Mouse (Mus musculus) left cerebral cortex, postnatal 14 days (tissue): ENCODE measurements around the gene Tns3. TPM values are rescaled to one million over a fixed set of nuclear protein-coding genes. Genes with fewer than 3 reads are reported as not detected.

ENCODE experiments used
- DNase-seq, 2 experiments: peaks; one replicate each; pipeline ENCODE4 v3.0.0; 2021 to 2022; ENCODE audit warnings: low spot score in 2 of 2, mixed read lengths in 1 of 2
- intact Hi-C: fragments of 180-260 bp; cut with DNase I; formaldehyde crosslinking; loops from one replicate; pipeline ENCODE4 v1.15.1; 2025
- total RNA-seq, 2 experiments: library from RNA; stranded (reverse); gene quantifications; 2 replicates each; pipeline ENCODE4 v1.2.3; 2021

Tns3 gene
- total RNA-seq, 2 experiments from 2014 or later = 37.5 to 40.8 TPM

- no peak for DNase-seq
- intact Hi-C loops = no loop called here
These were observed 20.9 kb upstream of the Tns3 start for GRCm38 (mm10) chr11:8685195-8685594.

DNA sequence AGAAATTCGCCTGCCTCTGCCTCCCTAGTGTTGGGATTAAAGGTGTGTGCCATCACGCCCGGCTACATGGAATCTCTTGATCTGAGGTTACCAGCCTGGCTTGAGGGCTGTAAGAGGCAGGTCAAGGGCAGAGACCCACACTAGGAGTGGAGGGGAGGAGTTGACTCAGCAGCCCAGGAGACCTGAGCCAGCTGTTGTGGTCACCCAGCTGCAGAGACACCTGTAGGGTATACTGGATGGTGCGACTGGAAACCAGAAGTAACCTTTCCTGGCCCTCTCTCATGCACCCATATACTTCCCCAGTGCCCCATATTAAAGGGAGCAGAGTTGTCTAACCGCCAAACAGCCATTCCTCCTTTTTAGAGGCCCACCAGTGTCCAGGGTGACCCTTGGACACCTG, 19.9 kb upstream of the Tns3 start:
- no peak for DNase-seq
- intact Hi-C loops = no loop called here

DNA sequence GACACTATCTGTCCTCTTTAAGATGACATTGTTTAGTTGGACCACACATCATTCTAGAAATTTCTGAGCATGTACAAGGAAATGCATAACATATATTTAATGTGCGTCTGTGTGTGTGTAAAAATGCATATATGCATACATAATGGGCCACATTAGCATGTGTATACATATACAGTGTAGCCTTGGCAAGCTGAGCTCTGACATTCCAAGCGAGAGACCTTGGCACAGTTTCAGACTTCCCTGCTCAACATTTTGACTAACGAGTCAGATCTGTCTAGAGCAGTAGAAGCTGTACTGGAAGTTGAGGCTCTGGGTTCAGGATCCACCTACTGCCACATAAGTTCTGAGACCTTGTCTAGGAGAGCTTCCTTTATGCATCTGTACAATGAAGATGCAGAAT, 17.0 kb upstream of the Tns3 start:
- DNase-seq = no peak
- intact Hi-C loops = no loop called here

DNA sequence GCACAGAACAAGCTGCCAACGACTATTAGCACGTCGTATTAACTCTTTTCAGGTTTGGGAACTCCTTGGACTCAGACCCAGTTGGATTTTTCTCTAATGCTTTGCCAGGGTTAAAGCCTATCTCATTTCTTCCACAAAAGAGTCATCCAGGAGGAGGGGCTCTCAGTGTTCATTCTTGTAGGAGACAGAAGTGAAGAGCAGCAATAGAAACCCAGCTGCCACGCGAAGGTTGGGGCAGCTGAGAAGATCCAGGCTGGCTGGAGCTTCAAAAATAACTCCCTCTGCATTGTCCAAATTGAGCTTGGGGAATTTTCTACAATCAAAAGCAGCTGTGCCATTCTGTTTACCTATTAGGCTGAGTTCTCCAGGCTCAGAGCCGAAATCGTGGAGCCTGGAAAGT, 16.3 kb upstream of the Tns3 start:
- no peak for DNase-seq
- intact Hi-C loops = no loop called here

- DNase-seq = no peak
- intact Hi-C loops = no loop called here
These were observed 14.9 kb upstream of the Tns3 start for GRCm38 (mm10) chr11:8679221-8679620.

- intact Hi-C loops = no loop called here
- no peak for DNase-seq
These were observed 14.1 kb upstream of the Tns3 start for GRCm38 (mm10) chr11:8678260-8678995.

- intact Hi-C loops = no loop called here
- DNase-seq = no peak
These were observed 11.6 kb upstream of the Tns3 start for GRCm38 (mm10) chr11:8675701-8676474.

DNA sequence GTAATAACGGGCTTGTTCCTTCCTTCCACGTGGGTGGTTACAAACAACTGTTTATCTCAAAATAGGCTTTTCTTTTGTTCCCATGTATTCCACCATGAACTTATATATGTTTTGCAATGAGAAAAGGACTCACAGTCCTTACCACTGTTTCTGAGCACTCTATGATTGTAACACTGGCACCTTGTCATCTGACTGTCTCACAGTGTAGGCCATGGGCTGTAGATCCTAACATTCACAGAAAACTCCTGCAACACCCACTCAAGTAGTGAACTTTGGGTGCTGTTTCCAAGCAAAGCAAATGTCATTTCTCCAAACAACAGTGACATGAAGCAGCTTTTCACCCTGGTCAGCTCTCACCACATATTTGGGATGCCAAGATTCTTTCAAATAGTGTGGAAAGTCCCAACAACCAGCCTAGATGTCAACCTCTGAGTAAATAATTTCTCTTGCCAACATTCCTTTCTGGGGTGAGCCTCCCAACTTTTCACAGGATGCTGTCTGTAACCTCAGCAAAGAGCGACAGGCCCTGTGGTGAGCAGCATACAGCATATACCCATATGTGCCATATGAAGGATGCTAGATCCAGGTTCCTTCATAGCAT, 10.3 kb upstream of the Tns3 start:
- DNase-seq = no peak
- intact Hi-C loops = no loop called here

DNA sequence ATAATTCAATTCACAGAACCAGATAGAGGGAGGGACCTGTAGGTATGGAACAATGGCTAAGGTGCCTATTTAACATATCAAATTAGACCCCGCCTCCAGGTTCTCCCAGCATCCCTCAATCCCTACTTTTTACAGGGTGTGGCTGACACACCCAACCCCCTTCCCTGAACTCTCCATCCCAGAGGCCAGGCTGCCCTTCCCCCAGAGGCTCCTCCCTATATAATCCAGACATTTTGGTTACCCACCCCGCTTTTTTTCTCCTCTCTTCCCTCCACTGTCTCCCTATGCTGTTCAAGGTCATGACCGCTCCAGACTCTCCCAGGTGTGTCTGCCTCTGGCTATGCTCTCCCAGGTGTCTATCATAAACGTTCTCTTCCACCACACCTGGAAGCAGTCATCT, 7.4 kb upstream of the Tns3 start:
- intact Hi-C loops = no loop called here

GRCm38 (mm10) chr11:8669138-8669537, 4.8 kb upstream of the Tns3 start:
- intact Hi-C loops = loop anchor here (10.0 kb wide), 1 partner anchor 124 kb away; no protein-coding TSS in a partner anchor
- DNase-seq = no peak

More for the DNA sequence above, 7.4 kb upstream of the Tns3 start:
- no peak for DNase-seq

DNA sequence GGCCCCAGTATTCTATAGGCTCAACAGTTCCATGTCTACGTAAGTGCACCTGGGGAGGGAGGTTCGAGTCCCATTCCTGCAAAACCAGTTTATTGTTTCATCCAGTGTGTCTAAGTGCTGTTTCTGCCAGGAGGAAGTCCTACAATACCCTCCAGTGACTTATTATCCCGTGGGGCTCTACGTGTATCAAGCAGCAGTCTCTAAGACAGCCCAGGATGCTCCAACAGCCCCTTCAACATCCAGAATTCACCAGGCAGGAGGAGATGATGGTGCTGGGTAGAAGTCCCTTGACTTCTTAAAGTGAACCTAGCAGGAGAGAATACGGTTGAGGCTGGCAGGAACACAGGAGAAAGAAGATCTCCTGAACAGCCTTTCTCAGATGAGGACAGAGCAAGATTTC, 462 bp upstream of the Tns3 start:
- intact Hi-C loops = loop anchor here (10.0 kb wide), 1 partner anchor 120 kb away; no protein-coding TSS in a partner anchor
- DNase-seq = no peak

DNA sequence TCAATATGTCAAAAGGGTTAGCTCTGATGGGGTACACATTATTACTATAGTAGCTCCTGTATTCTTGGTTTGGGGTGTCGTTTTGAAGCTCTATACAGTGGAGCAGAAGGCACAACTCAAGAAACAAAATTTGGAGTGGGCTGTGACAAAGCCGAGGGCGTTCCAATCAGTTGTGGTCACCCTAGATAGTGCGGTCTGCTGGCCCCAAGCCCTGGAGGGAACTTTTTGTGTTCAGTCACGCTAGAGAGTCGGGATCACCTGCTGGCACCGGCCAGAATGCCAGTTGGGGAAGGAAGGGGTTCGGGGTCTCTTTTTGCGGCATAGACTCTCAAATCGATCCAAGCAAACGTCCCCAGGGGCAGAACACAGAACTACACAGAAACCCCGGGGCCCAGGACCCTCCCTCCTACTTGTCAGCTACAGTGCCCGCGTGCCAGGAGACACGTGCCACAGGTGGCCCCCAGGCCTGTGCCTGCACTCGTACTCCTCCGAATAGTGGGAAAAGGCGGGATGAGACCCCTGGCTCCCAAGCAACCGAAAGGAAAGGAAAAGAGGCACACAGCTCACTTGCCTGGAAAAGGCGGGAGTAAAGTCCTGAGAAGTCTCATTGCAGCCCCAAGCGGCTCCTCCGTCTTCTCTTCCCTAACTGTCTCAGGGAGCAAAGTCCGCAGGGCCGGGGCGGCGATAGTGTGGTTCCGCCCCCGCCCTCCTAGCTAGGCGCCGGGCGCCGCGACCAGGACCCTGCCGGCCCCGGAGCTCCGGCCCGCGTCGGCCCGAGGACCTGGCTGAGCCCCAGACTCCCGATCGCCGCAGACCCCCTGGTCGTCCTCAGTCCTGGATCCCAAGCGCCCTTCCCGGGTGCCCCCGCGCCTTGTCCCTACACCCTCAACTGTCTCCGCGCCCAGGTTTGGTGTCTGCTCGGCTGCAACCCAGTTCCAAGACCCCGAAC, 617 bp downstream of the Tns3 start:
- intact Hi-C loops = loop anchor here (10.0 kb wide), 1 partner anchor 119 kb away; no protein-coding TSS in a partner anchor
- peak; percentile 24 to 33 for DNase-seq

GRCm38 (mm10) chr11:8662706-8663429, 1.5 kb downstream of the Tns3 start:
- no peak for DNase-seq

GRCm38 (mm10) chr11:8660951-8661350, 3.4 kb downstream of the Tns3 start:
- intact Hi-C loops = loop anchor here (10.0 kb wide), 1 partner anchor 116 kb away; no protein-coding TSS in a partner anchor
- no peak for DNase-seq

More at GRCm38 (mm10) chr11:8662706-8663429, 1.5 kb downstream of the Tns3 start:
- intact Hi-C loops = loop anchor here (10.0 kb wide), 1 partner anchor 118 kb away; no protein-coding TSS in a partner anchor

DNA sequence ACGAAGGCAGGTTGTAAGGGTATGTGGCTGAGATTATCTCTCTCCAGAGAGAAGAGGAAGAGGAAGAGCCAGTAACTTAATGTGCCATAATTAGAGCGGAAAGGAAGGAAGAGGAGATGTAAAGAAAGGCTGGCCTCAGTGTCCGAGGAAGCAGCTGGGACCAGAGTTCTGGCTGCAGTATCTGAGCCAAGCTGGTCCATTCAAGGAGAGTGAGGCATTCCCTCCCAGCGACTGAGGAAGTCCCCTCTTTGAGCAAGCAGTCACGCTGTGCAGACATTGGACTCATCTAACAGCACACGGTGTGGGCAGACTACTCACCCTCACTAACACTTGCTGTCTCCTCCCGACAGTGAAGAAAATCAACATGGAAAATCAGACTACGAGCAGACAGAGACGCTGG, 4.5 kb downstream of the Tns3 start:
- intact Hi-C loops = loop anchor here (10.0 kb wide), 2 partner anchors 115 to 295 kb away; no protein-coding TSS in a partner anchor
- DNase-seq = peak; percentile 34 to 37

GRCm38 (mm10) chr11:8659061-8659460, 5.3 kb downstream of the Tns3 start:
- intact Hi-C loops = loop anchor here (10.0 kb wide), 1 partner anchor 296 kb away; no protein-coding TSS in a partner anchor
- DNase-seq = no peak

- DNase-seq = no peak
- intact Hi-C loops = loop anchor here (10.0 kb wide), 1 partner anchor 297 kb away; no protein-coding TSS in a partner anchor
These were observed 6.8 kb downstream of the Tns3 start for GRCm38 (mm10) chr11:8657493-8657892.
